Mouse (Mus musculus) megakaryocyte, embryonic 14.5 days (primary cell): ENCODE measurements around the gene Ston1.

Source experiments
- FLI1 ChIP-seq: IDR thresholded peaks from 2 replicates; pipeline ENCODE4 v1.6.1; 2012; ENCODE audit warnings: low read length, inconsistent platforms, mixed read lengths
- GATA1 ChIP-seq: IDR thresholded peaks from 3 replicates; pipeline ENCODE4 v1.6.1; 2012; ENCODE audit warnings: mixed read lengths, low read length, inconsistent platforms, borderline replicate concordance

- TF ChIP-seq GATA1 (no peak), FLI1 (no peak)
Observed at GRCm38 (mm10) chr17:88550981-88551940, 46.2 kb upstream of the Ston1 start.
